Mouse (Mus musculus): ENCODE data around the gene Drap1.

Drap1 gene

DNA sequence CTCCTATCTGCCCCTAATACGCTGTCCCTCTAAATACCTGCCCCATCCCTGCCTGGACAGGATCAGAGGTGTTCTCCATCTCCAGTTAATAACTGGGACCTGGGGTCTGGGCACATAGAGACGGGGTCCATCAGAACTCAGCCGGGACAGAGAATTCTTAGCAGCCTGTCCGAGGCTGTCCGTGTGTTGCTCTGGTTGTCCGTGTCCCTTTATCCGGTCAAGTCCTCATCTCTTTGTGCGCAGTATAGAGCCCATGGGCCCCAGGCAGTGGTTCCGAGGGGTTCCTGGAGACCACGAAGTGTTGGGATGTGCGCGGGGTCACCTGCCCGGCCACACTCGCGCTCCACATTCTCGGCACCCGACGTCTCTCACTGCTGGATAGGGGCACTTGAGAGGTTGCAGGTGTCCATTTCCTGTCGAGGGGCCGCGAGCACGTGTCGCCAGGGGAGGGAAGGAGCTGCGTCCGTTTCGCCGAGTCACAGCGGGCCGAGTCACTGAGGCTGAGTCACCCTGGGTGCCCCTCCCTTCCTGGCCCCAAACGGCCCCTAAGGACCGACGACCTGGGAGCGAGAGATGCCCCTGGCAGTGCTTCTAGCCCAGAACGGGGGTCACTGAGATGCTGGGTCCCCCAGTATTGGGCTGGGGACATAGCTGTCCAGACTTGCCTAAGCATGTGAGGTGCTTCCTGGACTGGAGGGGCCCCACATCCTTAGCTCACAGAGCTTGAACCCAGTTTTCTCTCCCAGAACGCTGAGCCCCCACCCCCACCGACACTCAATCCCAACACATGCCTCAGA, 23.8 kb upstream of the Drap1 start:
- DNase-seq = peak; percentile 94

DNA sequence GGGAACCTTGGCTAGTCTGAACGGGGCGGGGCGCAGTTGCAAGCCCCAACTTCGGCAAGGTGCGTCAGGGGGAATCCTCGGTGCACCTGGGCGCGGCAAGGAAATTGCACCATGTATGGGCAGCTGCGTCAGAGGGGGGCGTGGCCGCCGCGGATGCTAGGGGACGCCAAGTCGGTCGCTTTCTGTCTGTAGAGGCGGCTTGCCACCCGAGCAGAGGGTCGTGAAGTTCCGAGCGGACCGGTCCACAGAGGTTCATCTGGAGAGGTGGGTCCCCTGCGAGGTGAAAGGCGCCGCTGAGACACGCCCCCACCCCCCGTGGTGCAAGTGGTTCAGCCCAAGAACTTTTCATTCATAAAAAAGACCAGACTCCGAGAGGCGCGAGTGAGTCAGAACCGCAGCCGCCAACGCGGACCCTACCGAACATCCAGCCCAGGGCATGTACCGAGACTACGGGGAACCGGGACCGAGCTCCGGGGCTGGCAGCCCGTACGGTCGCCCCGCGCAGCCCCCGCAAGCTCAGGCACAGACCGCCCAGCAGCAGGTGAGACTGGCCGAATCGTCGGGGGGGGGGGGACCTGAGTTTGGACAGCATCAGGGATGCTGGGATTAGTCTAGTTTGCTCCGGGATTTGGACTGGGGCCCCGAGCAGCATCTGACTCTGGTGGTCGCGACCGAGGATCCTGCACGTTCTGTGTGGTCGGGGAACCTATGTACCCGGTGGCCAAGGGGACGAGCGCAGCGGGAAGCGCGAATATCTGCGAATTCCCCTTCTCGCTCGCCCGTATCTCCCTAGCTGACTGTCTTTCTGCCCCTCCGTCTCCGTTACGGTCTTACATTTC, 23.0 kb upstream of the Drap1 start, which contains the start of gene Fosl1:
TSS of gene Fosl1 (plus strand) at position 33 of the 839 bp plus-strand sequence.
- peak; percentile 97 for DNase-seq

DNA sequence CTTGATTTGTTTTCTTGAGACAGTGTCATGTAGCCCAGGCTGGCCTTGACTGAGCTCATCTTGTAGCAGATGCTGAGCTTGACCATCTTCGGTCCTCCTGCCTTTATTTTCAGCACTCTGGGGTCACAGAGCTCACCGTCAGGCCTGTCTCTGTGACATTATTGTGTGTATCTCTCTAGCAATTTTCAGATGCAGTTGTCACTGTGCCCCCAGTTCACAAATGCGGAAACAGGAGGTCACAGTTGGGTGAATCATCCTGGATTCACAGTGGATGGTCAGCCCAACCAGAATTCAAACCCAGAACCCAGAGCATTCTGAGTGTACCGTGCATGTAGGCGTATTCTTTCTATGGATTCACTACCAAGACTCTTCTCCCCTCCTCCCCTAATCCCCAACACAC, 21.0 kb upstream of the Drap1 start:
- no peak for DNase-seq

DNA sequence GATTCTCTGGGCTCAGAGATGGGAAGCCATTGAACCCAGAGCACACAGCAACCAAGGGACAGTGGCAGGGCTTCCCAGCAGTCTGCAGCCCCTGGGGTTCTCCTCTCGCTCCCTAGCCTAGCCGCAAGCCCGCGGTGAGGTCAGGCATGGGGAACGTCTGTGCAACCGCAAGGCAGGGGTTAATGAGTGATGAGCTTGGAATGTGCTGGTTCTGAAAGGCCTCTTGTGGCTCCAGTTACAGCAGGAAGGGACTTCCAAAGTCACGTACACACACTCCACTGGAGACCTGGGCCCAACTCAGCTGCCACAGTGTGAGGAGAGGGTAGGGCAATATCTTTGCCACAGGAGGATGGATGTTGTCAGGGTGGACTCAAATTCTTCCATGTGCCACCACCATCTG, 20.2 kb upstream of the Drap1 start:
- DNase-seq = no peak

DNA sequence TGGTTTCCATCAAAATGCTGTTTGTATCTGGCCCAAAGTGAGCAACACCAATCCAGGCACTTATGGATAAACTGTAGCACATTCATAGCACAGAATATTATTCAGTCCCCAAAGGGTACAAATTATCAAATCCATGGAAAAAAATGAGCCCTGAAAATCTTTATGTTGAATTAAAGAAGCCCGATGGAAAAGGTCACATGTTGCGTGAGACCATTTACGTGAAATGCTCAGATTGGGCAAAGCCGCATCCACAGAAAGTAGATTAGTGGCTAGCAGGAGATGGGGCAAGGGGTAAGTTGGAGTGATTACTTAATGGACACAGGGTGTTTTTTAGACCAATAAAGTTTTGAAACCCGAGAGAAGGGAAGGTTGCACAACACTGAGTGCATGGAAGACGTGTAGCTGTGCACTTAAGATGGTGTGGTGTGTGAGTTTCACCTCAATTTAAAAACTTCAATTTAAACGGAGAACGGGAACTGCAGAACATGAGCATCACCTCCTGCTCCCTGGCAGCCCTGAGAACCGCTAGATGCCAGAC, 19.7 kb upstream of the Drap1 start:
- no peak for DNase-seq

DNA sequence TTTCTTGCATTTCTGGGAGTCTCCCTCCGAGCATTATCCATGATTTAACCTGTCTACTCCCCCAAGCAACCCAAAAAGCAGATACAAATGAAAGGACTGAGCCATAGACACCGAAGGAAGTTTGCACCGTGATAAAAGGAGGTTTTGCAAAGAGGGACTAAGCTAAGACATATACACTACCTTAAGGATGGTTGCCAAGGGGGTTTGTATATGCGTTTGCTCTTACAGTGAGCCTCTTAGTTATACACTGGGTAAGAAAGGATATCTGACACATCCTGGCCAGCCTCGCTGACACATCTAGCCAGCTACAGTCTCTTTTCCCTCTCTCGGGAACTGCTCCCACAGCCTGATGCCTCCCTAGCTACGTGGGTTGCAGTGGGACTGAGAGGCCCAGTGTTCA, 9.2 kb upstream of the Drap1 start:
- no peak for DNase-seq

DNA sequence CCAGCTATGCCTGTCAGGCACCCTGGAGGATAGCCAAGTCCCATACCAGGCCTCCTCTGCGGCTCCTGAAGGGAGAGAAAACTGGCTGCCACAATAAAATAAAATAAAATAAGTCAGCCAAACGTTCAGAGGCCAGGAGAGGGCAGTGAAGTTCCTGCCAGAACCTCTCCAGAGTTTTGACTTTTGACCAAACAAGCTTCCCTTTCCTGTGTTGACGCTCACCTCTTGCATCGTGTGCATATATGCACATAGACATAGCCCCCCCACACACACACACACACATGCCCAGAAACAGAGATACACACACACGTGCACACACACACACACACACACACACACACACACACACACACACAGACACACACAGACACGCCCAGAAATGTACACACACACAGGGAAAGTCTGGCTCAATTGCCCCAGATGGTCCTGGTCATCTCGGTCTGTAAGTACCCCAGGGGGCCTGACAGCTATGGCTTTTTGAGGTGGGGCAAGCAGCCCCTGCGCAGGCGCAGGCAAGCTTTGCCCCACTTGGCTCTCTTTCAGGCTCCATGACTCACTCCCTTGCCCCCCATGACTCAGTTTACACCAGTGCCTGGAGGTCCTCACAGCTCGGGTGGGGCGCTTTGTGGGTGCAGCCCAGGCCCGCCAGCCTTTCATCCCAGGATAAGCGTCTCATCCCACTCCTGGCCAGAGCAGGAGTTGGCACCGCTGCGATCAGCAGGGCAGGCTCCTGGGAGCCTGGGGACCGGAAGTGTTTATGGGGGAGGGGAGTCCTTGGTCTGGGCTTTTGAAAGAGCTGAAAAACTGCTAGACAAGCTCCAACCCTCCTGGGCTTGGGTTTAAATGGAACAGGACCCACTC, 8.4 kb upstream of the Drap1 start:
- DNase-seq = peak; percentile 97

DNA sequence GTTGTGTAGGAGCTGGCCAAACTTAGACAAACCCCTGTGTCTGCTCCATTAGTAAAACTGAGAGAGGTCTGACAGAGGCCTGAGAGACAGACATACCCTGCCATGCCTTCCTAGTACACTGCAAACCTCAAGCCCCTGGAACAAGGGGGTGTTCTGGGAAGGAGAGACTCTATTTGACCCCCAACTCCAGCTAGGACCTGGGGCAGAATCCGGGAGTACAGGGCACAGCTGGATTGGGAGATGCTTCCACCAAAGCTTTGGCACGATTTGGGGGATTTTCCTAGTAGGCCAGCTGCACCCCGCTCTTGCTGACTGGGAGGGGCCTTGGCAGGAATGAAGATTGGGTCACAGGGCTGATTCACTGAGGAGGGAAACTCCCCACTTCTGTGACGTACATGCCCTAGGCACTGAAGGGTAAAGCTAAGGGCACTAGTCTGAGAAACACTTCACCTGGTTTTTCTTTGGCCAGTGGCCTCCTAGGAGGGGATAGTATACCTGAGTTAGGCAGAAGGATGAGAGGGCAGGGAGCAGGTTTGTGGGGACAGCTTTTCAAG, 7.2 kb upstream of the Drap1 start:
- DNase-seq = peak; percentile 94

DNA sequence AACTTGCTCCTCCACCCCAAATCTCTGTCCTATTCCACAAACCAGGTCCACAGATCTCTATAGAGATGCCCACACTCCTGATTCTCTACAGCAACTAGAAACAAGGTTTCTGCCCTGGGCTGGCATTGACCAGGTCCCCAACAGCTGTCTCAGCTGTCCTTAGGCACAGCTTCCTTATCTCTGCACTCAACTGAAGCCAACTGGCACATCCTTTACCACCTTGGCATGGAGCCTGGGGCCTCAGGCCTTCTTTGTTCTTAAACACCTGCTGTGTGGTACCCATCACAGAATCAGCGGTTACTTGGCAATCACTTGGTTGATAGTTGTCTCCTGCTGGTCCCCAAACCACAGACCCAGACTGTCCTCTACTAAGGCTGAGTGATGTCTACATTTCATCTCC, 5.6 kb upstream of the Drap1 start:
- no peak for DNase-seq

DNA sequence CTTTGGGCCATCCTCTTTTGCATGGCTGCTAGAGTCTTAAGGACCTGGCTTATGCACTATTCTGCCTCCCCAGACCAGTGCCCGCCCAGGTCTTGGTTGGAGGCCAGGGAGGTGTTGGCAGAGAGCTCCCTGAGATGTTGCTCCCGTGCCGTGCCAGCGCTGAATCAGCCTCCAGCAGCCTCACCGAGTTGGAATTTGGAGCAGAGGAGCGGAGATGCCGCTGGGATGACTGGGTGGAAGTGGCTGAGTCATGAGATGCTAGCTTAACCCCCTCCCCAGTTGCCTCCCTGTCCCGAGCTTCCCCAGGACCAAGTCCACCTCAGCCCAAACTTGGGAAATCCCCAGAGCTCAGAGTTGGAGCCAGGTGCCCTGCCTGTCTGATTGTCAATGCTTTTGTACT, 5.0 kb upstream of the Drap1 start:
- DNase-seq = peak; percentile 96

DNA sequence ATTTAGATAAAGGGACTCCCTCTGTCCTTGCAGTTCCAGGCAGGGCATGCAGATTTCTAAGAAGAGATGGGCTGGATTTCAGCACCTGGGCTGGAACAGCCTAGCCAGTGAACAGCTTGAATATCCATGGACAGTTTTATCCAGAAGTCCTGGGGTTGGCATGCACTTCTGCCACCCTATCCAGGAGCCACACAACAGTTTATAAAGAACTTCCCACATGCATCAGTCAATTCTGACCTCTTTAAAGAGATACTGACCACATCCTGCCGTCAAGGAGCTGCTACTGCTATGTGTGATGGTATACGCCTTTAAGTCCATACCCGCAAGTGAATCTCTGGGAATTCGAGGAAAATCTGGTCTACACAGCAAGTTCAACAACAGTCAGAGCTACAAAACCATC, 4.4 kb upstream of the Drap1 start:
- no peak for DNase-seq

DNA sequence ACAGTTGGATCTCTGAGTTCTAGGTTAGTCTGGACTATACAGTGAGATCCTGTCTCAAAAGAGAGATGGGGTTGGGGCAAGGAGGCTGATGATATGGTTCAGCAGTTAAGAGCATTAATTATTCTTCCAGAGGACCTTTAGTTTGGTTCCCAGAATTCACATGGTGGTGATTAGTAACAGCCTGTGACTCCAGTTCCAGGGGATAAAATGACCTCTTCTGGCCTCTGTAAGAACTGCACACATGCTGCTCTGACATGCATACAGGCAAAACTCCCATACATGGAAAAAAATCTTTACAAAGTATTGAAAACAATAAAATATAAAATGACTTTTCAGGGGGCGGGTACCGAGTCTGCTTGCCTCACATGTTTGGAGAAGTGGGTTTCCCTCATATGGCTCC, 3.3 kb upstream of the Drap1 start:
- DNase-seq = no peak

DNA sequence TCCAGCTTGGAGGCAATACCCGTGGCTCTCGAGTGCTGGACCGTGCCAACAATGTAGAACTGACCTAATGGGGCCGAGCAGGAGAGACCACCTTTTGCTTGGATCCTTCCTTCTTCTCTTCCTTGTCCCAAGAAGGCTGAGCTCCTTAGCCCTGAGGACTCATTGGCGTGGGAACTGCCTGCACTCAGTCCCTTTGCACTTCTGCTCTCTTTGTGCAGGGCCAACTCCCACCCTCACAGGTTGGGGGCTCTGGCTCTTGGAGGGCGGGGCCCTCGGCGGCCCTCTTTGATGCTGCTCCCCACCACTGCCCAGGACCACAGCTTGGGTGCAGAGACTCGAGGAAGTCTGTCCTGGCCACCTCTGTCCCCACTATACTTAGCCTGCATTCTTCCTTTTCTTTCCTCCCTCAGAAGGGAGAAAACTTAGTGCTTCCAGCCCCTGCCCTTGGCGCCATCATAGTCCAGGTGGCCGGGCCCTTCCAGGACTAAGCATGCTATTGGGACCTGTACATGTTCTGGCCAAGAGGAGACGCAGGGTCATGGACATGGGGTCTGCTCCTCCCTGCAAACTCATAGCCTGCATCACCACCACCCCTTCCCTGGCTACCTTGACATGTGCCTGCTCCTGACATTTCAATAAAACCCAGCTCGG, 2.0 kb upstream of the Drap1 start:
- peak; percentile 92 for DNase-seq

DNA sequence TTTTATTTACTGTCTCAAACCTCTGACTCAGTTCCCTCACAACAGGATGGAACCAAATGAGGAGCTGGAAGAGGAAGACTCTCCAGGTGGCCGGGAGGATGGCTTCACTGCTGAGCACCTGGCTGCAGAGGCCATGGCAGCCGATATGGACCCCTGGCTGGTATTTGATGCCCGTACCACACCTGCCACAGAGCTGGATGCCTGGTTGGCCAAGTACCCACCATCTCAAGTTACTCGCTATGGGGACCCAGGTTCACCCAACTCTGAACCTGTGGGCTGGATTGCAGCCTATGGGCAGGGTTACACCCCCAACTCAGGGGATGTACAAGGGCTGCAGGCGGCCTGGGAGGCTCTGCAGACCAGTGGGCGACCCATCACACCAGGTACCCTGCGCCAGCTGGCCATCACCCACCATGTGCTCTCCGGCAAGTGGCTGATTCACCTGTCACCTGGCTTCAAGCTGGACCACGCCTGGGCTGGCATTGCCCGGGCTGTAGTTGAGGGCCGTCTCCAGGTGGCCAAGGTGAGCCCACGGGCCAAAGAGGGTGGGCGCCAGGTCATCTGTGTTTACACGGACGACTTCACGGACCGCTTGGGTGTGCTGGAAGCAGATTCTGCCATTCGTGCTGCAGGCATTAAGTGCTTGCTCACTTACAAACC, 1.3 kb upstream of the Drap1 start:
- DNase-seq = peak; percentile 97

DNA sequence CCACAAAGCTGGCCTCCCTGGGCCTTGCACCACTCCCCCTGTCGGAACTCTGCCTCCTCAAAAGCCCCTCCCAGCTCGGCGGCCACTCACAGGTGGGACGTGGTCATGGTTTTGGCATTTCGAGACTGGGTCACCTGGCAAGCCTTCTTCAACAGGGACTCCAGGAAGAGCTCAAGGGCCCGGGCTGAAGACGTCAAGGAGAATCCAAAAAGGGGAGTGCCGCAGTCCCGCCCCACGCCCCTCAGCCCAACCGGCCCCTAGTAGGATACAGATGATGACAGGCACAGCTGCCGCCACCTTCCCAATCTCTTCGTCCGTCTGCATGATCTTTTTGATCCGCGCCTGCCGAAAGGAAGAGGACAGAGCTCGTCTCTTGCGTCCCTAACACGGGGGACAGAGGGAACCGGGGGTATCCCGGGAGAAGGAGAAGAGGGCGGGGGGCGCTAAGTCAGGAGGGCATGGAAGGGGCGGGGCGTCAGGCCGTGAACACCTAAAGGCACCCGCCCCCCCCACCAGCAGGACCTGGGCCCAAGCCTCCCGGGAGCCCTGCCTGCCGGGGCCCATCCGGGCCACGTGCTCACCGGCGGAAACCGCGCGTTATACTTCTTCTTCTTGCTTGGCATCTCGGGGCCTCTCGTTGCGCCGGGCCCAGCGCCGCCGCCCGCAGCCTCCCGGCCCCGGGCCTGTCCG, 542 bp downstream of the Drap1 start:
- DNase-seq = peak; percentile 99

DNA sequence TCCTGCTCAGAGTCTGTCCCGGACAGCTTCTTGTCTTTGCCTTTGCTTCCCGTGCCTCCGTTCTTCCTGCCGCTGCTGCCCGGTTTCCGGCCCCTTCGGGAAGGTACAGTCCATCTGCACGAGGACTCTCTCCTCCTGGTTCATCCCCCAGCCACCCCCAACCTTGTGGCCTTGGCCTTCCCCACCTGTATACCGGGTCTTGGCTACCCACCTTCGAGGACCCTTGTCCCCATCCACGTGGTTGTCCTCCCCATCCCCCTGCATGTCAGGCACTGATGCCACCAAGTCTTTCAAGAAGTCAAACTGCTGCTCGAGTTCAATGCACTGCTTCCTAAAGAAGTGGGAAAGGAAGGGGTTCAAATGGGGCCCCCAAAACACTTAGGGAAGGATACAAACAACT, 1.2 kb downstream of the Drap1 start:
- peak; percentile 95 for DNase-seq

DNA sequence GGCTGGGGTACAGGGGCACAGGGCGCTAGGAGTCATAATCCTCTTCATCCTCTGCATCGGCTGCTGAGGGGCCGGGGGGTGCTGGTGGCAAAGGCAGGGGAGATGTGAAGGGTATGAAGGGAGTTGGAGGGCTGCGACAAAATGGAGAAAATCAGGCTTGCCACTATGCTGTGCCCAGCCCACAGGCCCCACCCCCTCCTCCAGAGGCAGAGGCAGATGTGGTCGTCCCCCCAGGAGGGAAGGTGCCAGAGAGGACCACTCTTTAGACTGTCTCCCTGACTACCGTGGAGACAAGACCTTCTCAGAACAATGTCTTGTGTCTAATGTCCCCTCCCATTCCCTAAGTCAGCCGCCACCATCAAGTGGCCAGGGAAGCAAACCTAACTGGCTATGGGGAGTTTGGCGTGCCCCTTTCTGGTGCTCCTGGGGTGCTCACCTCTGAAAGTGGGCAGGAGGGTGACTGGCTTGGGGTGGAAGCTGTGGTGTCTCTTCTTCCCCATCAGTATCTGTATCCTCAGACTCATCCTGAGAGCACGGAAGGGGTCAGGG, 1.8 kb downstream of the Drap1 start:
- peak; percentile 95 for DNase-seq

DNA sequence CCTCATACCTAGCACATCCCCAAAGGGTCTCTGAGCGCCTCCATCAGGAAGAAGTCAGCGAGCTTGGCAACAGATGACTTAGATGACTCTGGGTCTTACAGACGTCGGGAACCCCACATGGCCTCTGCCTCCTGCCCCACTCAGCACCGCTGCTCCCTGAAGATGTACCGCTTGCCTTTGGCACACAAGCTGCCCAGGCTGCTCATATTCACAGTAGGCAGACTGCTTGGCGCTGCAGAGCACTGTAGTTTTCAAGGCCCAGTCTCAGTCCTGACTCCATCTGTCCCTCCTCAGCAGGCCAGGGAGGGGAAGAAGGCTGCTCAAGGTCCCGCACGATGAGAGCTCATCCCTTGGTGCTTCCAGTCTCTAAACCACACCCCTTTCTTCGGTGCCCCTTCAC, 2.5 kb downstream of the Drap1 start:
- DNase-seq = peak; percentile 94

DNA sequence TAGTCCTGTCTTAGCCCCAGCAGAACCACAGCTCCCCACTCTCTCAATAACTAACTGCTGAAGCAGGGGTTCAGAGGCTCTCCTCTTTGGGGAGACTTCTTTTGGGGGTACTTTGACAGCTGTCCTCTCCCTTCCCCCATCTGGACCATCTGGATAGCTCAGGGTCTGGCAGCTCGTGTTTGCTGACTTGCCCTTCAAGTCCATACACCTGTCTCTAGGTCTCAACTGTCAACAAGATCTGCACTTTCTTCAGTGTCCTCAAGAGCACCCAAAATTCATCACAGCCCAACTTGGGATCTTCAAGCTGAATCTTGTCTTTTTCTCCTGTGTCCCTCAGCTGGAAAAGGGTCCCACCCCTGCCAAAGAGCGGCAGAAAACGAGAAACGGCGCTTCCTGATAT, 3.0 kb downstream of the Drap1 start:
- DNase-seq = no peak

DNA sequence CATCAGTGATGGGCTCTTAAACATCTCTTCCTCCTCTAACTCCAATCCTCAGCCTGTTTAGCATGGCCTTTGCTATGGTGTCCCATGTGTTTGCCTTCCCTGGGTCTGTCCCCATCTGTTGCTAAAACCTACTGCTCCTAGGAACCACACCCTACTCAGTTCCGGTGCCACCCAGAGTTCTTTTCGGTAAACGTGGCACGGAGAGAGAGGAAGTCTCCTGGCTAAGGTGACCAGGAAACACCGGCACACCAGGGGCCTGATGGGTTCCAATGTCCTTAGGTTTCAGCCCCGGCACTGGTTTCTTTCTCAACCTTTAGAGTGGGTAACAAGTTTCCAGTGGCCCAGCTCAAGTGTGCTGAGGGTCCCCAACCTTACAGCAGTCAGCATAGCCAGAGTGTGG, 4.2 kb downstream of the Drap1 start:
- DNase-seq = peak; percentile 91

DNA sequence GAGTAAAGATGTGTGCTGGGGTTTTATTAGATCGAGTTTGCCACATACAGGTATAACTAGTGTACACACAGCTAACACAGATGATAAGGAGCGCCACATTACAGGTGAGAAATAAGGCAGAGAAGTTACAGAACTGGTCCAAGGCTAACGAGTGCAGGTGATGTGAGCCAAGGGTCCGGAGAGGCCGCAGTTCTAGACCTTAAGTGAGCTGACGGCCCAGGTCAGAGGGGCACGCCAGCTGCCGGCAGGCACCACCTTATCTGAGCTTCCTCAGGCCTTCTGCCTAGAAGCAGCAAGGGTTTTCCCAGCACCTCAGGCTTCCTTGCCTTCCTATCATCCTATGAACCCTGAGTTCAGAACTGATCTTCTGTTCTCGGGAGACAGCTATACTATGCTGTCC, 5.1 kb downstream of the Drap1 start:
- DNase-seq = peak; percentile 91

All from heart, adult 11 months (tissue).